In the genomic region with DNA sequence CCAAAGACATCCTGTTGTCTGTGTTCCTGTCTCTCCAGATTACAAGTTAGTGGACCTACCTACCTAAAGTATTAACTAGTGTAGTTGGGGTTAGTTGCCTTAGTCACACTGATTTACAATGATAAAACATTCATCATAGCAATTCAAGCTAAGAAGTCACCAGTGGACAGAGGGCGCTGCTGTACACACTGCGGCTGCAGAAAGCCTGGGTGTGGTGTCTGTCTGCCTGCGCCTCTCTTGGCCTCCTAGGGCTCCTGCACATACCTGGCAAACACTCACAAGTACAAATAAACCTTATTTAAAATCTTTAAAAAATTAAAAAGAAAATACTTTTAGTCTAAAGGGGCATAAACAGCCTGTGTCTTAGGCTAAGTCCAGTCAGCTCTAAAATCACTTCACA, we compare ENCODE assay signal across 19 mouse cellular contexts. TPM values are rescaled to one million over a fixed set of nuclear protein-coding genes. Genes with fewer than 3 reads are reported as not detected.
DNase-seq lines count a peak whose midpoint lies in the region; ATAC-seq and TF ChIP-seq lines count a peak whose summit lies in the region.
"Had no signal": no experiment of that assay in that cellular context is flagged by ENCODE, and none has a peak within 500 bp of the region (broad histone marks: within the 10 kb centered on the region; RNA-seq: fewer than 3 reads in every experiment).

No protein-coding gene starts in this region.

- peaks cover 4% of the 10 kb centered on the region; the same call in 1 of the 2 replicates for H3K79me2 ChIP-seq in liver, adult 2 months (ENCODE audit: control insufficient read depth, insufficient read depth, low read length)

- no peak overlapping the region for H3K4me2 ChIP-seq in liver, embryonic 12.5 days
- H3K4me2 ChIP-seq: heart, embryonic 13.5 days; liver, embryonic 15.5 days had no signal

- peak overlapping the region; percentile 34; the same call in 1 of the 2 replicates for H3K27ac ChIP-seq in liver, adult 2 months (replicated peaks; ENCODE audit: insufficient read depth, low read depth, low read length)
- H3K27ac ChIP-seq in liver, embryonic 12.5 days = no peak overlapping the region
- H3K27ac ChIP-seq in bone marrow macrophage, adult 2 months (ENCODE audit: insufficient read depth, low read depth, low read length) = peak overlapping the region; percentile 100
- H3K27ac ChIP-seq: heart, embryonic 13.5 days; liver, embryonic 15.5 days had no signal

- H3K9ac ChIP-seq in liver, adult 2 months (ENCODE audit: low read depth, low read length) = no peak overlapping the region
- H3K9ac ChIP-seq in liver, embryonic 12.5 days = no peak overlapping the region
- H3K9ac ChIP-seq: heart, embryonic 13.5 days; liver, embryonic 15.5 days had no signal

- ATAC-seq in liver, embryonic 12.5 days = no peak
- ATAC-seq: forebrain, embryonic 16.5 days; inflammation-experienced regulatory T-cells, adult 6 months had no signal

- 86% methylated on average over 3 of the region's 3 CpGs for WGBS in liver, adult 2 months
- WGBS in liver, embryonic 12.5 days (ENCODE audit: insufficient replicate concordance) = 79% methylated on average over 3 of the region's 3 CpGs

- peaks cover 9% of the 10 kb centered on the region; the same call in 1 of the 2 replicates for H3K9me3 ChIP-seq in liver, embryonic 12.5 days (replicated peaks)
- H3K9me3 ChIP-seq in E14TG2a.4 (ENCODE audit: low read length) = no peaks in the 10 kb centered on the region
- H3K9me3 ChIP-seq: heart, embryonic 13.5 days; liver, embryonic 15.5 days had no signal

- H3K4me3 ChIP-seq in liver, adult 2 months (ENCODE audit: insufficient read depth, low read depth, low read length) = no peak overlapping the region
- H3K4me3 ChIP-seq in liver, embryonic 12.5 days = no peak overlapping the region
- H3K4me3 ChIP-seq in E14TG2a.4 (replicated peaks; ENCODE audit: low read length) = no peak overlapping the region
- H3K4me3 ChIP-seq in bone marrow macrophage, adult 2 months (ENCODE audit: insufficient read depth, low read length) = no peak overlapping the region
- H3K4me3 ChIP-seq: erythroblast, embryonic 14.5 days; heart, embryonic 13.5 days; liver, embryonic 15.5 days; megakaryocyte, embryonic 14.5 days; myocyte had no signal

- no peaks in the 10 kb centered on the region for H3K27me3 ChIP-seq in liver, adult 2 months (ENCODE audit: control insufficient read depth, insufficient read depth, low read length)
- no peaks in the 10 kb centered on the region for H3K27me3 ChIP-seq in liver, embryonic 12.5 days (replicated peaks)
- no peaks in the 10 kb centered on the region for H3K27me3 ChIP-seq in E14TG2a.4 (ENCODE audit: insufficient read depth, low read length)
- H3K27me3 ChIP-seq: heart, embryonic 13.5 days; liver, embryonic 15.5 days; megakaryocyte, embryonic 14.5 days had no signal

- peaks cover 4% of the 10 kb centered on the region; the same call in 1 of the 2 replicates for H3K36me3 ChIP-seq in liver, adult 2 months (ENCODE audit: control insufficient read depth, insufficient read depth, low read length)
- peaks cover 61% of the 10 kb centered on the region for H3K36me3 ChIP-seq in liver, embryonic 12.5 days
- peaks cover 10% of the 10 kb centered on the region; the same call in 1 of the 2 replicates for H3K36me3 ChIP-seq in E14TG2a.4 (ENCODE audit: insufficient read depth, low read length)

- no peak for TF ChIP-seq POLR2A in liver, adult 2 months (IDR thresholded peaks at IDR 0.05; ENCODE audit: extremely low read depth, insufficient read depth, low read length)
- no peak for TF ChIP-seq POLR2A in bone marrow macrophage, adult 2 months (IDR thresholded peaks at IDR 0.05; ENCODE audit: borderline replicate concordance, low read depth, low read length)

- DNase-seq in heart, adult 11 months = peak; percentile 77
- DNase-seq in heart, adult 9 months (ENCODE audit: low spot score in 2 of 2) = no peak
- no peak for DNase-seq in liver, adult 2 months (ENCODE audit: extremely low read depth, low read depth, low spot score)
- no peak for DNase-seq in embryo, embryonic 11 days
- DNase-seq in spleen, postnatal 4 days (ENCODE audit: low spot score in 2 of 2) = no peak
- DNase-seq: adrenal gland, postnatal 14 days; B cell, adult 2 months; cerebellum, adult 9-10 months; gastrocnemius, postnatal 25 days had no signal

- peaks cover 4% of the 10 kb centered on the region for H3K4me1 ChIP-seq in liver, adult 2 months (ENCODE audit: control insufficient read depth, insufficient read depth, low read length)
- H3K4me1 ChIP-seq in liver, embryonic 12.5 days = peaks cover 7% of the 10 kb centered on the region; the same call in 1 of the 2 replicates
- H3K4me1 ChIP-seq in E14TG2a.4 (replicated peaks; ENCODE audit: low read depth, low read length) = peaks cover 41% of the 10 kb centered on the region
- H3K4me1 ChIP-seq in bone marrow macrophage, adult 2 months (ENCODE audit: control insufficient read depth, insufficient read depth, low read length) = peaks cover 36% of the 10 kb centered on the region

- peak; percentile 33; the same call in 1 of the 2 replicates for TF ChIP-seq CTCF in liver, adult 2 months (IDR thresholded peaks at IDR 0.05; ENCODE audit: low read depth, low read length)
- 0 out of 2 replicates have a peak, but pooled peaks have one; percentile 10 for TF ChIP-seq CTCF in E14TG2a.4 (conservative IDR thresholded peaks at IDR 0.05; ENCODE audit: low read length)
- TF ChIP-seq CTCF in bone marrow macrophage, adult 2 months (IDR thresholded peaks at IDR 0.05; ENCODE audit: low read depth, low read length) = 0 out of 2 replicates have a peak, but pooled peaks have one; percentile 32

RNA-seq across cellular contexts. Expression of a gene that starts 47.8 kb away (rescaled TPM):
- 9.7 and 11.9 TPM in 2 replicates for total RNA-seq in liver, adult 2 months (2014; rRNA removed)
- 11.8 and 17.0 TPM in 2 replicates for polyA plus RNA-seq in liver, adult 2 months (2012; rRNA removed)
- polyA plus RNA-seq in liver, embryonic 12.5 days (2016; fragmentation: Nextera tagmentation; extraction: Ambion mirVana) = 15.2 and 15.8 TPM in 2 replicates
- 74.3 and 74.9 TPM in 2 replicates for polyA plus RNA-seq in bone marrow macrophage, adult 2 months (2012; ENCODE audit: insufficient read depth, insufficient read length, missing spikeins)
